Mouse (Mus musculus) cortical plate, adult 2 months (tissue): ENCODE measurements at regions not wholly inside any gene's neighbourhood (a gene's known extent, or its start where the extent isn't known, plus 50 kb on each side); places are given as distances from the start of the nearest gene placed in this dataset.

ENCODE experiments used
- H3K27ac ChIP-seq: fragments of 200-500 bp; 2 replicates; pipeline ENCODE4 v1.5.1; 2012; ENCODE audit warnings: low read length, control low read depth, inconsistent platforms; ENCODE audit not compliant: insufficient read depth
- H3K4me1 ChIP-seq: fragments of 200-500 bp; 2 replicates; pipeline ENCODE4 v1.6.1; 2011; ENCODE audit warnings: low read length; ENCODE audit not compliant: control insufficient read depth, insufficient read depth
- H3K4me3 ChIP-seq: fragments of 200-500 bp; 2 replicates; pipeline ENCODE4 v1.5.1; 2011; ENCODE audit warnings: mild to moderate bottlenecking, low read length, control low read depth; ENCODE audit not compliant: insufficient read depth
- CTCF ChIP-seq: fragments of 200-500 bp; IDR thresholded peaks from 2 replicates; pipeline ENCODE4 v1.5.1; 2011; ENCODE audit warnings: mild to moderate bottlenecking, control low read depth, low read length; ENCODE audit not compliant: insufficient read depth; ENCODE audit errors: extremely low read depth
- POLR2A ChIP-seq: fragments of 200-500 bp; IDR thresholded peaks from 2 replicates; pipeline ENCODE4 v1.6.1; 2011; ENCODE audit warnings: mild to moderate bottlenecking, low read length, control low read depth; ENCODE audit not compliant: insufficient read depth; ENCODE audit errors: extremely low read depth

GRCm38 (mm10) chr10:122386748-122387147 lies 61.6 kb upstream of the Avpr1a start:
- TF ChIP-seq POLR2A: no peak
- H3K27ac ChIP-seq: no peak overlapping the region
- no peaks in the 10 kb centered on the region for H3K4me1 ChIP-seq
- no peak overlapping the region for H3K4me3 ChIP-seq

- TF ChIP-seq POLR2A: no peak
- Histone ChIP-seq H3K4me3 (no peak overlapping the region), H3K4me1 (no peaks in the 10 kb centered on the region), H3K27ac (no peak overlapping the region)
Measured at GRCm38 (mm10) chr10:122379661-122380344, 68.5 kb upstream of the Avpr1a start.

- Histone ChIP-seq H3K4me3 (no peak overlapping the region), H3K27ac (no peak overlapping the region), H3K4me1 (no peaks in the 10 kb centered on the region)
- TF ChIP-seq POLR2A: no peak
- TF ChIP-seq CTCF: no peak
Measured at GRCm38 (mm10) chr10:122343291-122343690, 105.0 kb upstream of the Avpr1a start.

- Histone ChIP-seq H3K4me3 (no peak overlapping the region), H3K4me1 (no peaks in the 10 kb centered on the region), H3K27ac (no peak overlapping the region)
- TF ChIP-seq CTCF: no peak
- no peak for TF ChIP-seq POLR2A
Measured at GRCm38 (mm10) chr10:122342356-122342755, 105.9 kb upstream of the Avpr1a start.

GRCm38 (mm10) chr10:122326851-122327250 lies 121.4 kb upstream of the Avpr1a start:
- H3K4me1 ChIP-seq: no peaks in the 10 kb centered on the region
- TF ChIP-seq CTCF (no peak), POLR2A (no peak)
- no peak overlapping the region for H3K4me3 ChIP-seq
- H3K27ac ChIP-seq: no peak overlapping the region

GRCm38 (mm10) chr10:122318886-122319285 lies 129.4 kb upstream of the Avpr1a start:
- H3K4me1 ChIP-seq: no peaks in the 10 kb centered on the region
- H3K27ac ChIP-seq: no peak overlapping the region
- TF ChIP-seq CTCF (no peak), POLR2A (no peak)
- H3K4me3 ChIP-seq: no peak overlapping the region

GRCm38 (mm10) chr10:122310646-122311193 lies 137.6 kb upstream of the Avpr1a start:
- TF ChIP-seq POLR2A (no peak), CTCF (no peak)
- Histone ChIP-seq H3K27ac (no peak overlapping the region), H3K4me3 (no peak overlapping the region), H3K4me1 (no peaks in the 10 kb centered on the region)

GRCm38 (mm10) chr10:122308691-122309090 lies 139.6 kb upstream of the Avpr1a start:
- H3K27ac ChIP-seq: no peak overlapping the region
- no peaks in the 10 kb centered on the region for H3K4me1 ChIP-seq
- TF ChIP-seq POLR2A (no peak), CTCF (no peak)
- no peak overlapping the region for H3K4me3 ChIP-seq

GRCm38 (mm10) chr10:122302259-122302658 lies 146.0 kb upstream of the Avpr1a start:
- Histone ChIP-seq H3K27ac (no peak overlapping the region), H3K4me1 (no peaks in the 10 kb centered on the region), H3K4me3 (no peak overlapping the region)
- TF ChIP-seq CTCF: no peak
- TF ChIP-seq POLR2A: no peak

- H3K4me1 ChIP-seq: no peaks in the 10 kb centered on the region
- no peak for TF ChIP-seq POLR2A
- no peak for TF ChIP-seq CTCF
- no peak overlapping the region for H3K27ac ChIP-seq
- H3K4me3 ChIP-seq: no peak overlapping the region
Measured at GRCm38 (mm10) chr10:122295921-122296425, 152.3 kb upstream of the Avpr1a start.

GRCm38 (mm10) chr10:122291611-122292010 lies 156.7 kb upstream of the Avpr1a start:
- TF ChIP-seq POLR2A (no peak), CTCF (no peak)
- H3K4me1 ChIP-seq: no peaks in the 10 kb centered on the region

More at GRCm38 (mm10) chr10:122291611-122292010, 156.7 kb upstream of the Avpr1a start:
- H3K27ac ChIP-seq: no peak overlapping the region
- no peak overlapping the region for H3K4me3 ChIP-seq
